Mouse (Mus musculus) hindbrain, embryonic 13.5 days (tissue): Measurements from ENCODE around the gene Nat8l. TPM values are rescaled to one million over a fixed set of nuclear protein-coding genes. Genes with fewer than 3 reads are reported as not detected.
"Not testable (repeated sequence)": the region's sequence is repeated elsewhere in the genome, so short reads cannot be mapped to it uniquely, and the experiment has no call there.

Experiments
- ATAC-seq: fragments of 200-750 bp; cut with Nextera tagmentation; 2 replicates; pipeline ENCODE4 v1.8.0; 2017; ENCODE audit warnings: moderate TSS enrichment; ENCODE audit not compliant: low FRiP score
- H3K27ac ChIP-seq: fragments of 300-500 bp; sonication (generic); 2 replicates; pipeline ENCODE4 v1.5.1; 2015; ENCODE audit warnings: inconsistent platforms, mild to moderate bottlenecking, moderate library complexity
- H3K27me3 ChIP-seq: fragments of 300-500 bp; sonication (generic); 2 replicates; pipeline ENCODE4 v1.6.1; 2015; ENCODE audit warnings: mild to moderate bottlenecking, inconsistent platforms
- H3K36me3 ChIP-seq: fragments of 300-500 bp; sonication (generic); 2 replicates; pipeline ENCODE4 v1.6.1; 2015; ENCODE audit warnings: mild to moderate bottlenecking, inconsistent platforms
- H3K4me1 ChIP-seq: fragments of 300-500 bp; sonication (generic); replicated peaks from 2 replicates; pipeline ENCODE4 v1.6.1; 2015; ENCODE audit warnings: inconsistent platforms
- H3K4me2 ChIP-seq: fragments of 300-500 bp; sonication (generic); 2 replicates; pipeline ENCODE4 v1.6.1; 2015; ENCODE audit warnings: inconsistent platforms, mild to moderate bottlenecking, moderate library complexity
- H3K4me3 ChIP-seq: fragments of 300-500 bp; sonication (generic); 2 replicates; pipeline ENCODE4 v1.5.1; 2015; ENCODE audit warnings: mild to moderate bottlenecking, inconsistent platforms
- H3K9ac ChIP-seq: fragments of 300-500 bp; sonication (generic); 2 replicates; pipeline ENCODE4 v1.6.1; 2015; ENCODE audit warnings: mild to moderate bottlenecking, inconsistent platforms
- H3K9me3 ChIP-seq: fragments of 300-500 bp; sonication (generic); 2 replicates; pipeline ENCODE4 v1.6.1; 2016; ENCODE audit warnings: inconsistent platforms
- WGBS: fragments of 180-500 bp; shearing (Covaris S2); methylation state at CpG from one replicate; pipeline ENCODE4 v1.1.7; 2015; 5-methylcytosine and 5-hydroxymethylcytosine counted together
- polyA plus RNA-seq: library from polyadenylated mRNA; unstranded; fragments of >200 nt; fragmentation: Nextera tagmentation; extraction: Ambion mirVana; gene quantifications from 2 replicates; pipeline ENCODE4 v1.2.1, GENCODE M21; 2015

Nat8l gene
- polyA plus RNA-seq: 3.9 and 4.2 TPM in 2 replicates

DNA sequence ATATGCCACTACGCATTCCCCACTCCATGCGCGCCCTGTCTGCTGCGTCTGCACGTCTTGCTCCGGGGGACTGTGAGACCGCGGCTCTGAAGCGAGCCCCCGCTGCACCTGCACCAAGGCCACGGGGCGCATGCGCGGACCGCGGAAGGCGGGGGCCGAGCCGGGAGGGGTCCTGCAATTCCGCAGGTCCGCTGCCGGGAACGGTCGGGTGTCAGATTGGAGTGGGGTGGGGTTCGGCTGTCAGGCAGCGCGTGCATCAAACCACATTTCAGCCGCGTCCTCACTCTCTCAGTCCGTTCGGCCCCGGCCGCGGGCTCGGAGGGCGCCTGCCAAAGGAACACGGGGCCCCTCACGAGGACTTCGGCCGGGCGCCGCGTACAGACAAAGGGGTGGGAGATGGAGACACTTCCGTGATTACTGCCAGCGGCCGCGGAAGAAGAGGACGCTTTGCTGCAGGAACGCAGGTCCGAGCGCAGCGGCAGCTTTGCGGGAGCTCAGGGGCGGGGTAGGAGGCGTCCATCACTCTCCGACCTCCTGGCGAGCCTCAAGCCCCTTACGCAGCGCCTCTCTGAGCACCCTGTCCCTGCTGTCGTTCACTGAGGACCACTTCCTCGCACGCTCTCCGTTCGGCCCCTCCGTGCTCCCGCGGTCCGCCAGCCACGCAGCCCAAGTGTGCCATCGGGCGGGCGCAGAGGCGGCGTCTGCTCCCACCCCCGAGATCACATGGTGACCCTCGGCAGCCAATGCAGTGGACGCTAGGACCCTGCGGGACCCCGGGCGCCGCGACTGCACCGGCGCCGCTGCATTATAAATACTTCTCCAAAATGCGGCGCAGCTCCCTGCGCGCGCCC, at the start of gene Nat8l:
Gene Nat8l (plus strand): TSS at position 142 of the 851 bp plus-strand sequence.
- H3K4me3 ChIP-seq: peak within 1 kb of the TSS; percentile 87
- H3K9ac ChIP-seq: peak within 1 kb of the TSS; percentile 95
- ATAC-seq: peak; percentile 83
- H3K27ac ChIP-seq: peak within 1 kb of the TSS; percentile 99
- no peaks in the 10 kb centered on the region for H3K9me3 ChIP-seq
- peak within 1 kb of the TSS; percentile 73 for H3K4me2 ChIP-seq
- H3K4me1 ChIP-seq: peaks cover 46% of the 10 kb centered on the region
- WGBS: under 1% methylated on average over 88 of the region's 90 CpGs
- peaks cover 14% of the 10 kb centered on the region for H3K36me3 ChIP-seq
- H3K27me3 ChIP-seq: peaks cover 6% of the 10 kb centered on the region; the same call in 1 of the 2 replicates

DNA sequence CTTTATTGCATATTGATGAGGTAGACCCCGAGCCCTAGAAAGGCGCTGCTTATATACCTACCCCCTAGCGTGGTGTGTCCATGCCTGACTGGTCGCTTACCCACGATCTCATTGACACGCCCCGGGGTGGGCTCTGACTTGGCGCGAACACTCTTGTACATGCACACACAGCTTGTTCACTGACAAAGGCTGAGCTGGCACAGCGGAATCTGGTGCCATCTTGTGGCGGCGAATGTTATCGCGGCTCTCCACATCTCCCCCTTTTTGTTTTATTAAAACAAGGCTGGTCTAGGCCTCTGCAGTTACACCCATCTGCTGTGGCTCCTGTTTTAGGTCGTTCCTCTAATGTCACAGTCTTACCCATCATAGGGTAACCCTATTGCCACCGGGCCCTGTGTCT, 48.7 kb upstream of the Nat8l start:
- H3K4me3 ChIP-seq, H3K9ac ChIP-seq, H3K27me3 ChIP-seq, H3K4me2 ChIP-seq, H3K4me1 ChIP-seq, ATAC-seq, H3K27ac ChIP-seq: not testable (repeated sequence)
- Histone ChIP-seq H3K36me3 (peaks cover 17% of the 10 kb centered on the region), H3K9me3 (peaks cover 17% of the 10 kb centered on the region)
- 86% methylated on average over 16 of the region's 16 CpGs for WGBS

DNA sequence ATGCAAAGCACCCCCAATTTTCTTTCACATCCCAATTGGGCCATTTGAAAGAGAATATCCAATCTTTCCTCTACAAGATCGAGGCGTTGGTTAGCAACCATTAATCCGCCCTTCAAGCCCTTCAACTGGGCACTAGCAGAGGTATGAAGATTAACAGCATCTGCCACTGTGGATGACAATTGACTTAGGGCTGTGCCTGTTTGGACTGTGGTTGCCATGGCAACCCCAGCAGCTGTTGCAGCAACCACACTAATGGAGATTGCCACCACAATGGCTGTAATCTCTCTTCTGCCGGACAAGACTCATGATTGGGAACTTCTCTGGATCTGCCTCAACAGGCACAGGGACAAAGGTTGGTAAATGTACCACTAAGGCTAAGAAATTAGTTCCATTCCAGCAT, 47.5 kb upstream of the Nat8l start:
- Histone ChIP-seq H3K27ac (no peak overlapping the region), H3K27me3 (no peaks in the 10 kb centered on the region), H3K9ac (no peak overlapping the region), H3K36me3 (peaks cover 17% of the 10 kb centered on the region), H3K4me2 (no peak overlapping the region), H3K4me3 (no peak overlapping the region), H3K4me1 (no peaks in the 10 kb centered on the region), H3K9me3 (peaks cover 17% of the 10 kb centered on the region; the same call in 1 of the 2 replicates)
- no peak for ATAC-seq
- WGBS: 67% methylated on average over 4 of the region's 4 CpGs

DNA sequence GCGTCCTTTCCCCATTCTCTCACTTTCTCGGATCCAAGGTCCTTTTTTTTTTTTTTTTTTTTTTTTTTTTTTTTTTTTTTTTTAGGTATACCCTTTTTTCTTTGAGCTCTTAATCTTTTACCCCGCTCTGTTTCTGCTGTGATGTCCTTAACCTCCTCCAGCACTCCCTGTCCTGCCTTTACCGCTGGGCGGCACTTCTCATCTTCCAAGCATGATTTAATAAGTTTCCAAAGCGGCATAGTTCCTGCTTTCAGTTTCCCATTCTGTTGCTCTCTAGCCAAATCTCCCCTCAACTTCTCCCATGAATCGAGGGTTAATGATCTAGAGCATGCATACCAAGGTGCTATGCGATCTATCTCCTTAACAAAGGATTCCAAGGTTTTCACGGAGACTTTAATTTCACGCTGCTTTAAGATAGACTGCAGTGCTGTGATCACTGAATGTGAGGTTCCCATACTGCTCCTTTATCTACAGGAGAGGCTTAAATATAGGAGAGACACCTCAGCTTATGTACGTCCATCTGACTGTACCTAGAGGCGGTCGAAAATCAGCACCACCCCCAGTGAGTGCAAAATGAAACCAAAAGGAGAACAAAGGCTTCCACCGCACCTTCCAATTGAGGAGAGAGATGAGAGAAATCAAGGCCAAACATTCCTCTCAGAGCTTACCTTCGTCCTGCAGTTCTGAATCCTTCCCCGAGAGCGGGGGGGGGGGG, 42.2 kb upstream of the Nat8l start:
- no peak for ATAC-seq
- Histone ChIP-seq H3K4me3 (peak overlapping the region; percentile 13), H3K27ac (no peak overlapping the region), H3K27me3 (no peaks in the 10 kb centered on the region), H3K4me1 (no peaks in the 10 kb centered on the region), H3K9me3 (peaks cover 3% of the 10 kb centered on the region), H3K9ac (no peak overlapping the region), H3K36me3 (no peaks in the 10 kb centered on the region), H3K4me2 (peak overlapping the region; percentile 15; the same call in 1 of the 2 replicates)
- 84% methylated on average over 17 of the region's 17 CpGs for WGBS

DNA sequence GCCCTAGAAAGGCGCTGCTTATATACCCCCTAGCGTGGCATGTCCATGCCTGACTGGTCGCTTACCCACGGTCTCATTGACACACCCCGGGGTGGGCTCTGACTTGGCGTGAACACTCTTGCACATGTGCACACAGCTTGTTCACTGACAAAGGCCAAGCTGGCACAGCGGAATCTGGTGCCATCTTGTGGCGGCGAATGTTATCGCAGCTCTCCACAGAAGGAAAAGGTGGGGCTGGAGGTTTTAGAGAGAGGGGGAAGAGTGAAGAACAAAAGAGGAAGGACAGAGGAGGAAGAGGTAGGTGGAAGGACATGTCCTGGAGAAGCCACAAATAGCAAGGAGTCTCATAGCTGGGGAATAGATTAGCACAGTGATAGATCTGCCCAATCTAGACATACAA, 41.4 kb upstream of the Nat8l start:
- H3K4me3 ChIP-seq: peak overlapping the region; percentile 13; the same call in 1 of the 2 replicates
- no peaks in the 10 kb centered on the region for H3K4me1 ChIP-seq
- H3K36me3 ChIP-seq: no peaks in the 10 kb centered on the region
- ATAC-seq: peak; percentile 74
- peaks cover 3% of the 10 kb centered on the region for H3K9me3 ChIP-seq
- H3K27ac ChIP-seq: no peak overlapping the region
- H3K9ac ChIP-seq: no peak overlapping the region
- H3K4me2 ChIP-seq: 0 out of 2 replicates have a peak overlapping the region, but pooled peaks have one; percentile 15
- WGBS: 29% methylated on average over 10 of the region's 10 CpGs
- H3K27me3 ChIP-seq: no peaks in the 10 kb centered on the region

DNA sequence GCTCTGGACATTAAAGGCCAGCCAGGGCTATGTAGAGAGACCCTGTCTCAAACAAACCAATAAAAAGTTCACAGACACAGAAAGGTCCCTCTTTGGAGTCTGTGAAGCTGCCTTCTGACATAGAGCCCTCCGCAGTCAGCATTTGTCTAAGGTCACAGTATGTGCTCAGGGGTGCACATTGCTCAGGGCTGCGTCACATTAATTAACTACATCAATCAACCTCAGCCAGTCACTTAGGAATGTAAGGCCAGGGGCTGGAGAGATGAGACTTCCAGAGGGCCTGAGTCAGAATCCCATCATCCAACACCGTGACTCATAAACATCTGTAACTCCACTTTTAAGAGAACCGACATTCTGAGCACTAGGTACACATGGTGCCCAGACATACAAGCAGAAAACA, 39.9 kb upstream of the Nat8l start:
- H3K9ac ChIP-seq: no peak overlapping the region
- no peak overlapping the region for H3K4me2 ChIP-seq
- H3K27me3 ChIP-seq: no peaks in the 10 kb centered on the region
- 82% methylated on average over 4 of the region's 4 CpGs for WGBS
- H3K9me3 ChIP-seq: peaks cover 3% of the 10 kb centered on the region
- no peaks in the 10 kb centered on the region for H3K4me1 ChIP-seq
- H3K4me3 ChIP-seq: no peak overlapping the region
- no peaks in the 10 kb centered on the region for H3K36me3 ChIP-seq
- no peak overlapping the region for H3K27ac ChIP-seq
- ATAC-seq: no peak

DNA sequence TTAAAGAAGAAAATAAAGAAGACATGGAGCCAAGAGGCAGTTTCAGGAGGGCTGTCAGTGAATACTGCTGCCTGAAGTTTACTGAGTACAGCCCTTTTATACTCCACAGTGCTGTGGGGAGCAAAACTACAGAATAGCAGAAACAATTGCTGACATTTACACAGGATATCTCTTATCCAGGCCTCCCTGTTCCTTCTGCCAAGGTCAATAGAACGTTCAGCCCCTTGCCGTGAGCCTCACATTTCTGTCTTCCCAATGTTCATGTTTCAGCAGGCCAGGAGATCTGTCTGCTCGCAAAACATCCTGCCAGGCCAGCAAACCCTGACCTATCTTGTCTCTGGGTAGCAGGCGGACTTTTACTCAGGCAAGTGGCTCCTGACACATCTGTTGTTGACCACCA, 36.4 kb upstream of the Nat8l start:
- Histone ChIP-seq H3K4me2 (no peak overlapping the region), H3K27ac (no peak overlapping the region), H3K36me3 (no peaks in the 10 kb centered on the region), H3K4me3 (no peak overlapping the region), H3K4me1 (no peaks in the 10 kb centered on the region), H3K27me3 (no peaks in the 10 kb centered on the region), H3K9me3 (no peaks in the 10 kb centered on the region; the same call in 1 of the 2 replicates), H3K9ac (no peak overlapping the region)
- ATAC-seq: no peak
- 80% methylated on average over 4 of the region's 4 CpGs for WGBS

DNA sequence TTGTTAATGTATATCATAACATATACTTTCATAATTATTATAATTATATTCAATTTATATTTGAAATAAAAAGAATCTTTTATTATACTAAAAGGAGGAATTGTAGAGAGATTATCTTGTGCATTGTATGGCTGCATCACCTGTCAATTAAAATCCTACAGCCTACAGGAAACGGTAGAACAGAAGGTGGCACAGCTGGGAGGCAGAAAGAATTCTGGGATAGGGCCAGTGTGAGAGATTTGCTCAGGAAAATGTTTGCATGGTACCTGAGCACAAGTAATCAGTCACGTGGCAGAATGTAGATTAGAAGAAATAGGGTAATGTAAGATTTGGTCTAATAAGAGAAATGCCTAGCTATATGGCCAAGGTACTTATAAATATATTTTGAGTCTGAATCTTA, 21.0 kb upstream of the Nat8l start:
- no peaks in the 10 kb centered on the region for H3K9me3 ChIP-seq
- H3K27ac ChIP-seq: no peak overlapping the region
- H3K27me3 ChIP-seq: no peaks in the 10 kb centered on the region
- no peaks in the 10 kb centered on the region for H3K4me1 ChIP-seq
- no peak overlapping the region for H3K4me3 ChIP-seq
- no peak overlapping the region for H3K9ac ChIP-seq
- 67% methylated on average over 2 of the region's 2 CpGs for WGBS
- no peaks in the 10 kb centered on the region; the same call in 1 of the 2 replicates for H3K36me3 ChIP-seq
- ATAC-seq: no peak
- H3K4me2 ChIP-seq: no peak overlapping the region

DNA sequence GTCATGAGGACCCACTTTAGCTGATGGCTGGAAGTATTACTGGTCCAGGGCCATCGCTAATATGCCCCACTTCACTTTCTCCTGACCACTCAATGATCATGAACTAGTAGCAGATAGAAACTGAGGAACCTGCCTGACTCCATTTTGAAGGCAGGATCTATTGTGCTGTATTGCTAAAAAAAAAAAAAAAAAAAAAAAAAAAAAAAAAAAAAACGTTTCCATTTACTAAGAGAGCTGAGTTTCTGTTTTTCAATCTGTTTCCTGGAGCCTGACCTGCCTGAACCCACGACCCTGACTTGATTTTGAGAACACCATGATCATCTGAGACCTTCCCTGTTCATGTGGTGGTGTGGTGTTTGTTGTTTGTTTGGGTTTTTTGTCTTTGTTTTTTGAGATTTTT, 19.5 kb upstream of the Nat8l start:
- no peaks in the 10 kb centered on the region; the same call in 1 of the 2 replicates for H3K36me3 ChIP-seq
- ATAC-seq: no peak
- no peak overlapping the region for H3K27ac ChIP-seq
- H3K9ac ChIP-seq: no peak overlapping the region
- no peak overlapping the region for H3K4me2 ChIP-seq
- H3K4me3 ChIP-seq: no peak overlapping the region
- H3K27me3 ChIP-seq: no peaks in the 10 kb centered on the region
- WGBS: 40% methylated on average over 3 of the region's 3 CpGs
- no peaks in the 10 kb centered on the region for H3K9me3 ChIP-seq
- no peaks in the 10 kb centered on the region for H3K4me1 ChIP-seq

DNA sequence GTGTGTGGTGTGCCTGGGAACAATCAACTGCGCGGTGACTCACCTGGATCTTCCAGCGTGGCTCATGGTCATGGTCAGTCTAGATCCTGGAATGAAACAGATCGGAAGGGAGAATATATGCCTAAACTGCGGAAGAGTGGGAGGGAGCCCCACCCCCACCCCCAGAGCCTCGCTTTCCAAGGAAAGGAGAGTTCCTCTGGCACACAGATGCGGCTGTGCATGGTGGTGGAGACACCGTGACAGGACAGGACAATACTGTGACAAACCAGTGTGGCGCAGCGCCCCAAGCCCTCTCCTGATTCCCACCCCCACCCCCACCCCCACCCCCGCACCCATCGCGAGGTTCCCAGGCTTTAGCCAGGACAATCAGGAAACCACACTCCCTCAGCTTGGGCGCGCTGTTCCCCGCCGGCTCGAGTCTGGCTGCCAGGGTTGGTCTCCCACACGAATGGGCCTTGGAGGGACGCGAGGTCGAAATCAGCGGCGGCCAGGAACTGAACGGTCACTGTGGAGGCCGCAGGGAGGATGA, 13.0 kb upstream of the Nat8l start:
- Histone ChIP-seq H3K36me3 (peaks cover 14% of the 10 kb centered on the region), H3K9ac (peak overlapping the region; percentile 98), H3K4me2 (peak overlapping the region; percentile 88), H3K27ac (peak overlapping the region; percentile 95), H3K9me3 (no peaks in the 10 kb centered on the region), H3K27me3 (no peaks in the 10 kb centered on the region), H3K4me1 (peaks cover 46% of the 10 kb centered on the region), H3K4me3 (peak overlapping the region; percentile 93)
- WGBS: 3% methylated on average over 25 of the region's 26 CpGs
- peak; percentile 62 for ATAC-seq

DNA sequence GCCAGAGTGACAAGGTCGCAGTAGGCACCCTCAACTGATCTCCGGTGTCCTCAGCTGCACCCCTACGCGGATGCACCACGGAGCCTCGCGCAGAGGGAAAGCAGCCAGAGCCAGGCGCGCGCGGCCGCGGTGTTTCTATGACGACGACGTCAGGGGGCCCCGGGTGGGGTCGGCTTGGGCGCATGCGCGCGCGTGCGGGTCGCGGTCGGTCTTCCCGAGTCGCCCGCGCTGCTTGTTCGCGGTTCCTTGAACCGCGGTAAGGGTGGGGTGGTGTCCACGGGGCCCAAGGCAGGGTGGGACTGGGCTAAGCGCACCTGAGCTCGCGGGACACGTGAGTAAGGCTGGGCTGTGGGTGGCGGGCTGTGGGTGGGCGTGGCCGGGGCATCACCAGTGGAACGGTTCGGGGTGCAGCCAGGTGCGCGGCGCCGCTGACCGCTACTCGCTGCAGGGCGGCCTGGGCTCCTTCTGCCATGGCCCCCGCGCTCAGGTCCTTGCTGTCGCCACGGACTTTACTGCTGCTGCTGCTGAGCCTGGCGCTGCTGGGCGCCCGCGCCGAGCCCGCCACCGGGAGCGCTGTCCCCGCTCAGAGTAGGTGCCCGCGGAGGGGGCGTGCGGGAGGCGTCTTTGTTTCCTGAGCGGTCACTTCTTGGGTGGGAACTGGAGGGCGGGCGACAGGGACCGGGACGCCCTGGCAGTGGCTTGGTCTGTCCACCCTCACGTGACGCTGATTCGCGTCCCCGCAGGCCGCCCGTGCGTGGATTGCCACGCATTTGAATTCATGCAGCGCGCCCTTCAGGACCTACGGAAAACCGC, 12.3 kb upstream of the Nat8l start, which contains the start of gene Gm1673:
Gene Gm1673 (plus strand): TSS at position 125 of the 813 bp plus-strand sequence.
- Histone ChIP-seq H3K27me3 (no peaks in the 10 kb centered on the region), H3K9ac (peak within 1 kb of the TSS; percentile 98), H3K4me3 (peak within 1 kb of the TSS; percentile 93), H3K4me1 (peaks cover 46% of the 10 kb centered on the region), H3K4me2 (peak within 1 kb of the TSS; percentile 88), H3K36me3 (peaks cover 14% of the 10 kb centered on the region), H3K27ac (peak within 1 kb of the TSS; percentile 95), H3K9me3 (no peaks in the 10 kb centered on the region)
- WGBS: under 1% methylated on average over 86 of the region's 88 CpGs
- ATAC-seq: peak; percentile 91
